Mouse (Mus musculus): ENCODE results near the gene Chrm3. TPM values are rescaled to one million over a fixed set of nuclear protein-coding genes. Genes with fewer than 3 reads are reported as not detected.

The Chrm3 gene
- polyA plus RNA-seq, 1 experiment from 2014 or later = 1.2 TPM

DNA sequence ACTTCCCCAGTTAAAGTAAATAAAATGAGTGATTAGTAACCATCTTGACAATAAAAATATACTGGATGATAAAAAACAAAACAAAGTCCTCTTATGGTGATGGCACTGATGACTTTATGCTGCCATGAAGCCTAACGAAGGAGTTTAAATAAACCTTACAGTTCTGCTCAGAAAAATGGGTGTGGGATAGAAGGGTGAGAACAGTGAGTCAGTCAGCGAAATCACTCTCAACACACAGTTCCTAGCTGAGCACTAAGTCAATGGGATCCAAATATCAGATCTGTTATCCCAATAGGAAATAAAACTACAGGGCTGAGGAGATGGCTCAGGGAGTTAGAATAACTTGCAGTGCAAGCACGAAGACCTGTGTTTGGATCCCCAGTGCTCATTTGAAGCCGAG is 176.8 kb downstream of the Chrm3 start:
- H3K9me3 ChIP-seq (ENCODE audit: control insufficient read depth, low read length) = no peaks in the 10 kb centered on the region
- H3K4me2 ChIP-seq (ENCODE audit: low read length) = no peak overlapping the region
- no peaks in the 10 kb centered on the region for H3K4me1 ChIP-seq (ENCODE audit: control insufficient read depth in 2 of 2, insufficient read depth in 2 of 2, low read length in 2 of 2)
- no peaks in the 10 kb centered on the region for H3K36me3 ChIP-seq (ENCODE audit: control insufficient read depth, insufficient read depth, low read length)
- H3K27ac ChIP-seq (replicated peaks in 1 of 2; ENCODE audit: control insufficient read depth in 1 of 2, insufficient read depth in 1 of 2, low read depth in 2 of 2, low read length in 2 of 2) = no peak overlapping the region
- no peak overlapping the region for H3K9ac ChIP-seq (ENCODE audit: low read length)
- H3K27me3 ChIP-seq (ENCODE audit: control insufficient read depth, insufficient read depth, low read length) = no peaks in the 10 kb centered on the region
- ATAC-seq (ENCODE audit: insufficient number of reproducible peaks, insufficient read depth, low FRiP score, low read depth) = no peak
- no peak overlapping the region for H3K4me3 ChIP-seq (ENCODE audit: control insufficient read depth in 1 of 2, insufficient read depth in 1 of 2, low read depth in 1 of 2, low read length in 2 of 2)
- WGBS = 80% methylated on average over 4 of the region's 4 CpGs

- H3K27me3 ChIP-seq (ENCODE audit: control insufficient read depth, insufficient read depth, low read length) = no peaks in the 10 kb centered on the region
- ATAC-seq (ENCODE audit: insufficient number of reproducible peaks, insufficient read depth, low FRiP score, low read depth) = no peak
- H3K4me3 ChIP-seq (ENCODE audit: control insufficient read depth in 1 of 2, insufficient read depth in 1 of 2, low read depth in 1 of 2, low read length in 2 of 2) = no peak overlapping the region
- no peak overlapping the region for H3K4me2 ChIP-seq (ENCODE audit: low read length)
- 60% methylated on average over 2 of the region's 2 CpGs for WGBS
- H3K27ac ChIP-seq (replicated peaks in 1 of 2; ENCODE audit: control insufficient read depth in 1 of 2, insufficient read depth in 1 of 2, low read depth in 2 of 2, low read length in 2 of 2) = no peak overlapping the region
- no peaks in the 10 kb centered on the region for H3K36me3 ChIP-seq (ENCODE audit: control insufficient read depth, insufficient read depth, low read length)
- no peaks in the 10 kb centered on the region for H3K4me1 ChIP-seq (ENCODE audit: control insufficient read depth in 2 of 2, insufficient read depth in 2 of 2, low read length in 2 of 2)
- no peaks in the 10 kb centered on the region for H3K9me3 ChIP-seq (ENCODE audit: control insufficient read depth, low read length)
- H3K9ac ChIP-seq (ENCODE audit: low read length) = no peak overlapping the region
These were observed 177.9 kb downstream of the Chrm3 start for GRCm38 (mm10) chr13:10182756-10183155.

- H3K27ac ChIP-seq (replicated peaks in 1 of 2; ENCODE audit: control insufficient read depth in 1 of 2, insufficient read depth in 1 of 2, low read depth in 2 of 2, low read length in 2 of 2) = no peak overlapping the region
- no peak overlapping the region for H3K4me2 ChIP-seq (ENCODE audit: low read length)
- 74% methylated on average over 2 of the region's 2 CpGs for WGBS
- no peaks in the 10 kb centered on the region for H3K36me3 ChIP-seq (ENCODE audit: control insufficient read depth, insufficient read depth, low read length)
- no peaks in the 10 kb centered on the region for H3K27me3 ChIP-seq (ENCODE audit: control insufficient read depth, insufficient read depth, low read length)
- no peak overlapping the region for H3K4me3 ChIP-seq (ENCODE audit: control insufficient read depth in 1 of 2, insufficient read depth in 1 of 2, low read depth in 1 of 2, low read length in 2 of 2)
- no peaks in the 10 kb centered on the region for H3K4me1 ChIP-seq (ENCODE audit: control insufficient read depth in 2 of 2, insufficient read depth in 2 of 2, low read length in 2 of 2)
- no peak for ATAC-seq (ENCODE audit: insufficient number of reproducible peaks, insufficient read depth, low FRiP score, low read depth)
- H3K9ac ChIP-seq (ENCODE audit: low read length) = no peak overlapping the region
- no peaks in the 10 kb centered on the region for H3K9me3 ChIP-seq (ENCODE audit: control insufficient read depth, low read length)
These were observed 190.1 kb downstream of the Chrm3 start for GRCm38 (mm10) chr13:10170529-10170928.

GRCm38 (mm10) chr13:10163354-10163753 is 197.3 kb downstream of the Chrm3 start:
- Histone ChIP-seq H3K4me1 (ENCODE audit: control insufficient read depth in 2 of 2, insufficient read depth in 2 of 2, low read length in 2 of 2) (no peaks in the 10 kb centered on the region), H3K36me3 (ENCODE audit: control insufficient read depth, insufficient read depth, low read length) (no peaks in the 10 kb centered on the region), H3K4me3 (ENCODE audit: control insufficient read depth in 1 of 2, insufficient read depth in 1 of 2, low read depth in 1 of 2, low read length in 2 of 2) (no peak overlapping the region), H3K9me3 (ENCODE audit: control insufficient read depth, low read length) (no peaks in the 10 kb centered on the region), H3K27ac (replicated peaks in 1 of 2; ENCODE audit: control insufficient read depth in 1 of 2, insufficient read depth in 1 of 2, low read depth in 2 of 2, low read length in 2 of 2) (no peak overlapping the region), H3K9ac (ENCODE audit: low read length) (no peak overlapping the region), H3K4me2 (ENCODE audit: low read length) (no peak overlapping the region), H3K27me3 (ENCODE audit: control insufficient read depth, insufficient read depth, low read length) (no peaks in the 10 kb centered on the region)
- no peak for ATAC-seq (ENCODE audit: insufficient number of reproducible peaks, insufficient read depth, low FRiP score, low read depth)

DNA sequence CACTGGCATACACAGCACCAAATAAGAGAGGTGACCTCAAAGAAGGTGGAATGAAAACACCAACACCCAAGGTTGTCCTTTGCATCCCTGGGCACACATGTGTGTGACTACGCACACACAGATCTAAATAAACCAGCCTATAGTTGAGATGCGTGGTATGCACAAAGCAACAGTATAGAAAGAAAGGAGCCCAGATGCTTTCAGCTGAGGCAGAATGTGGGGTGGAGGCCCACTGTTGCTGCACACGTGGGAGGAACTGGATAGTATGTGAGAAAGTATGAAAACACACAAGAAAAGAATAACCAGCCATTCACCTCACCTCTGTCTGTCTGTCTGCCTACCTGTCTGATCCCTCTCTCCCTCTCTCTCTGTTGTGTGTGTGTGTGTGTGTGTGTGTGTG is 203.2 kb downstream of the Chrm3 start:
- Histone ChIP-seq H3K27me3 (ENCODE audit: control insufficient read depth, insufficient read depth, low read length) (no peaks in the 10 kb centered on the region), H3K9me3 (ENCODE audit: control insufficient read depth, low read length) (no peaks in the 10 kb centered on the region), H3K4me2 (ENCODE audit: low read length) (no peak overlapping the region), H3K27ac (replicated peaks in 1 of 2; ENCODE audit: control insufficient read depth in 1 of 2, insufficient read depth in 1 of 2, low read depth in 2 of 2, low read length in 2 of 2) (no peak overlapping the region), H3K36me3 (ENCODE audit: control insufficient read depth, insufficient read depth, low read length) (no peaks in the 10 kb centered on the region), H3K4me1 (ENCODE audit: control insufficient read depth in 2 of 2, insufficient read depth in 2 of 2, low read length in 2 of 2) (no peaks in the 10 kb centered on the region), H3K4me3 (ENCODE audit: control insufficient read depth in 1 of 2, insufficient read depth in 1 of 2, low read depth in 1 of 2, low read length in 2 of 2) (no peak overlapping the region), H3K9ac (ENCODE audit: low read length) (no peak overlapping the region)
- no peak for ATAC-seq (ENCODE audit: insufficient number of reproducible peaks, insufficient read depth, low FRiP score, low read depth)
- WGBS = 86% methylated on average over 3 of the region's 3 CpGs

DNA sequence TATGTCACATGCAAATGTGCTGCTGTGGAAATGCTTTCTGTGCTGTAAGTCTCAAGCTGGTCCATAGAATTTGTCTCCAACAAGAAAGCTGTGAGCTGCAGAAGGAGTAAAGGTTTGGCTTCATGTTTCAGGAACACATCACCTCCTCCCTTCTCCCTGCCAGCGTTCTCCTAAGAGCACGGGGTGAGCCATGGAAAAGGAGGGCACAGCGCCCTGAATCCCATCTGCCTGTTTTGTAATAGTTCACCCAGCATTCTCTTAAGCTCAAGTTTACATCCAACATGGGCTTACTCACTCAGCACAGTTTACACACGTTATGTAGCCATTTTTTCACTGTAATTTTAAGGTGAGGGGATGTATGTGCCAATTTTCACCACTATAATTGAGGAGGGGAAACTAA is 220.1 kb downstream of the Chrm3 start:
- WGBS = 65% methylated on average over 4 of the region's 4 CpGs

DNA sequence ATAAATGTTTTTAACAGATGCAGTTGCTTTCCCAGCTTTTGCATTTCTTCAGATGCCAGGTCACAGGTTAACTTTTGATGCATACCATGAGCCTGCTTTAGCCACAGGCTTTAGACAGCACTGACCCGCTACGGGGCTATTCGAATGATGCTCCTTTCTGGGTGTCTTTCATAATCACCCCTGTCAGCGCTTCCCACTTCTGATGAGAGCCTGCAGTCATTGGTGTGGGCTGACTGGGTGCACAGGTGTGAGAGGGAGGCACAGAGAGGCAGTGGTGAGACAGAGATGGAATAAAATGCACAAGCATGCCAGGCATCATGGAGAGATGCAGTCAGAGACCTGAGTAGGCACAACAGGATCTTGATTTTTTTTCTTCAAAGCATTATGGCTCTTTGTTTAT is 221.8 kb downstream of the Chrm3 start:
- ATAC-seq (ENCODE audit: insufficient number of reproducible peaks, insufficient read depth, low FRiP score, low read depth) = no peak
- H3K27ac ChIP-seq (replicated peaks in 1 of 2; ENCODE audit: control insufficient read depth in 1 of 2, insufficient read depth in 1 of 2, low read depth in 2 of 2, low read length in 2 of 2) = no peak overlapping the region

More for the DNA sequence above, 220.1 kb downstream of the Chrm3 start:
- no peak overlapping the region for H3K27ac ChIP-seq (replicated peaks in 1 of 2; ENCODE audit: control insufficient read depth in 1 of 2, insufficient read depth in 1 of 2, low read depth in 2 of 2, low read length in 2 of 2)
- no peaks in the 10 kb centered on the region for H3K9me3 ChIP-seq (ENCODE audit: control insufficient read depth, low read length)
- H3K4me3 ChIP-seq (ENCODE audit: control insufficient read depth in 1 of 2, insufficient read depth in 1 of 2, low read depth in 1 of 2, low read length in 2 of 2) = no peak overlapping the region
- H3K4me2 ChIP-seq (ENCODE audit: low read length) = no peak overlapping the region
- H3K36me3 ChIP-seq (ENCODE audit: control insufficient read depth, insufficient read depth, low read length) = no peaks in the 10 kb centered on the region
- H3K4me1 ChIP-seq (ENCODE audit: control insufficient read depth in 2 of 2, insufficient read depth in 2 of 2, low read length in 2 of 2) = no peaks in the 10 kb centered on the region
- no peak overlapping the region for H3K9ac ChIP-seq (ENCODE audit: low read length)
- H3K27me3 ChIP-seq (ENCODE audit: control insufficient read depth, insufficient read depth, low read length) = no peaks in the 10 kb centered on the region
- ATAC-seq (ENCODE audit: insufficient number of reproducible peaks, insufficient read depth, low FRiP score, low read depth) = no peak

DNA sequence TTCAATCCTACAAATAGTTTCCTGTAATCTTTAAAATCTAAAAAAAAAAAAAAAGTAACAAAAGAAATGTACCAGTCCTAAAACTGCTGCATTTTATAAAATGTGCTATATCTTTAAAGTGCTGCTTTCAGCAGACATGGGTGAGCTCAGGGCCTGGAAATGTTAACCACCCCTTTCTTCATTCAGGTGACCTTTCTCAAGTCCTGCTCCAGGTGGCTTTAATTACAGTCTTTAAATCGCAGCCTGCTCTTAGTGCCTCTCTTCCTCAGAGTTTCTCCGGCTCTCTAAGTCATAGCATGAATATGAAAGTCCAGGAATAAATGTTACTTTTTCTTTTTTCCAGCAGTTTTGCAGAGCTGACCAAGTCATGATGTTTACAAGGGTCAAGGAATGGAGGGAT is 229.6 kb downstream of the Chrm3 start:
- H3K9me3 ChIP-seq (ENCODE audit: control insufficient read depth, low read length) = no peaks in the 10 kb centered on the region
- H3K4me1 ChIP-seq (ENCODE audit: control insufficient read depth in 2 of 2, insufficient read depth in 2 of 2, low read length in 2 of 2) = no peaks in the 10 kb centered on the region
- no peak for ATAC-seq (ENCODE audit: insufficient number of reproducible peaks, insufficient read depth, low FRiP score, low read depth)
- H3K9ac ChIP-seq (ENCODE audit: low read length) = no peak overlapping the region
- H3K4me3 ChIP-seq (ENCODE audit: control insufficient read depth in 1 of 2, insufficient read depth in 1 of 2, low read depth in 1 of 2, low read length in 2 of 2) = no peak overlapping the region
- H3K36me3 ChIP-seq (ENCODE audit: control insufficient read depth, insufficient read depth, low read length) = no peaks in the 10 kb centered on the region
- H3K27me3 ChIP-seq (ENCODE audit: control insufficient read depth, insufficient read depth, low read length) = no peaks in the 10 kb centered on the region
- 67% methylated on average over 2 of the region's 2 CpGs for WGBS
- no peak overlapping the region for H3K4me2 ChIP-seq (ENCODE audit: low read length)
- no peak overlapping the region for H3K27ac ChIP-seq (replicated peaks in 1 of 2; ENCODE audit: control insufficient read depth in 1 of 2, insufficient read depth in 1 of 2, low read depth in 2 of 2, low read length in 2 of 2)

More for the DNA sequence above, 221.8 kb downstream of the Chrm3 start:
- H3K9me3 ChIP-seq (ENCODE audit: control insufficient read depth, low read length) = no peaks in the 10 kb centered on the region
- no peak overlapping the region for H3K9ac ChIP-seq (ENCODE audit: low read length)
- H3K27me3 ChIP-seq (ENCODE audit: control insufficient read depth, insufficient read depth, low read length) = no peaks in the 10 kb centered on the region
- no peak overlapping the region for H3K4me2 ChIP-seq (ENCODE audit: low read length)
- H3K4me3 ChIP-seq (ENCODE audit: control insufficient read depth in 1 of 2, insufficient read depth in 1 of 2, low read depth in 1 of 2, low read length in 2 of 2) = no peak overlapping the region
- 74% methylated on average over 4 of the region's 4 CpGs for whole genome bisulfite sequencing
- no peaks in the 10 kb centered on the region for H3K36me3 ChIP-seq (ENCODE audit: control insufficient read depth, insufficient read depth, low read length)
- no peaks in the 10 kb centered on the region for H3K4me1 ChIP-seq (ENCODE audit: control insufficient read depth in 2 of 2, insufficient read depth in 2 of 2, low read length in 2 of 2)
